Mouse (Mus musculus): ENCODE results near the gene Brd1.
A peak's percentile ranks its signal among the peaks of the same experiment; 100 is the strongest.

The Brd1 gene

DNA sequence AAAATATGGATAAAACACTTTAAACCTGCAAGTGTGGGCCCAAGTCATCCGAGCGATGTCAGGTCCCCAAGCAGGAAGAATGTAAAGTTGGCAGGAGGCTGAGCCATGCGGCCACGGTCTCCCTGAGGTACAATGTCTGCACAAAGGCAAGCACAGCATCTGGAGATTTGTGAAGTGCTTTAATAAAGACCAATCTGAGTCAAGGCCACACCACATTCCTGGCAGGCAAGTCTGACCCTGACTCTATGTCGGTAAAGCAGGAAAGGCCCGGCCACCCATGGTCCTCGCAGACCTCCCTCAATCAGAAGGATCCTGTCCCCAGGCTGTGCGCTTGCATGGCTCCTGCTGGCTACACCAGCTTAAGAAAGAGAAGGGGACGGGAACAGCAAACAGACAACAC lies 41.3 kb downstream of the Brd1 start:
- no peak for DNase-seq (ENCODE audit: low read depth in 2 of 2, low spot score in 2 of 2)

DNA sequence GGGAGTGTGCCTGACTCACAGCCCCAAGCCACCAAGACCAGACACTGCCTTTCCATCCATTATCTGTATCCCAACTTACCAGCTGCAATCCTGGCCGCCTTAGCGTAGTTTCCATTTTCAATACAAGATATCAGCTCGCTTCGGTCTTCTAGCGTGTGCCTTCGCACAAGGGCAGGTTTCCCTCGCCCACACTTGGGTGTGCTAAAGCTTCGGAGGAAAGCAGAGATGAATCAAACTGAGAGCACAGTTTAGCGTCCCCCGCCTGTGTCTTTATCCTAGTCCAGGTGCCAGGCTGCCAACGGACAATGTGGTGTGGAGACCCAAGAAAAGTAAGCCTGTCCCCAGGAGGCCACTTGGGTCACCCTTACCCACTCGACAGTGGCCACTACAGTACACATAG lies 42.9 kb downstream of the Brd1 start:
- DNase-seq (ENCODE audit: low read depth in 2 of 2, low spot score in 2 of 2), result no peak

DNA sequence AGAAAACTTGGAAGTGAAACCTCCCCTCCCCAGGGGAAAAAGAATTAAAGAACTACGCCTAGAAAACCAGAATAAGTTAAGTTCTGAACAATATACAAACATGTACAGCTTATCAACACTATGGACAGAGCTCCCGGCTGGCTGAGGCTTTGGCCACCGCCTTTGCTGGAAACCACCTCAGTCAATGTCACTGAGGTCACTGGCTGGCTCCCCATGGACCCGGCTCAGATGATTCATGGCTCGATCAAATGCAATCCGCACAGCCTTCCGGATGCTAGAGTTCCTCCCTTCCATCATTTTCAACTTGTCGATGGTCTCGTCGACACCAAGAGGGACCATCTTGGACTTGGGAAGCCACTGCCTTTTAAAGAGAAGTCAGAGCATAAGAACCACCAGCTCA lies 45.9 kb downstream of the Brd1 start:
- no peak for DNase-seq (ENCODE audit: low read depth in 2 of 2, low spot score in 2 of 2)

DNA sequence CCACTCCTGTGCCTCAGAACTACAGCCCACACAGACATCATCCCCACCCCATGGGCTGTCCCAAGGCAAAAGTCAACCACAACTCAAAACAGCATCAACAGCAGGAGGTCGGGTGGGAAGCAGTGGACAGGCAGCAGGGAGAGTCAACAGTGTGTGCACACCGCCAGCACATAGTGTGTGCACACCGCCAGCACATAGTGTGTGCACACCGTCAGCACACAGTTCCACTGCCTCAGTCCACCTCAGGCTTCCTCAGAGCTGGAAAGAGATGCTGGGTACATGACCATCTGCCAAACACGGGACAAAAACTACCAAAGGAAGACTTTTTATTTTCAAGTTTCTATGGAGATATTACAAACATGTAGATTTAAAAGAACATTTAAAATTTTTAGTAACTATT lies 47.3 kb downstream of the Brd1 start:
- DNase-seq (ENCODE audit: low read depth in 2 of 2, low spot score in 2 of 2), result no peak

DNA sequence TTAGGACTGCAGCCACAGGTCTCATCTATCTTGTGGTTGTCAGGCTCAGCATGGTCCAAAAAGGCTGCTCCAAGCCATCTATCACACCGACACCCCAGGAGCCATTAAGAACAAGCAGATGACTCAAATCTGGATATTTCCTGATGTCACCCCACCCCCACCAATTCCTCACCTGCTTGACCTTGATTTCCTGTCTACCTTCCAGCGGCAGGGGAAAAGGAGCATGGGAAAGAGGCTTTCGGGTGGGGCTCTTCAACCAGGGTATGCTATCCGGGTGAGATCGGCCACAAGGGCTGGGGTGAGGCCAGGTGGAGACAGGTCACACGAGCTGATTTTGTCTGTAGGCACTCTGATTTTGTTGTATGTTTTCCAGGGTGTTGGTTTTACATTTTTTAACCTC lies 50.0 kb downstream of the Brd1 start:
- no peak for DNase-seq (ENCODE audit: low read depth in 2 of 2, low spot score in 2 of 2)

DNA sequence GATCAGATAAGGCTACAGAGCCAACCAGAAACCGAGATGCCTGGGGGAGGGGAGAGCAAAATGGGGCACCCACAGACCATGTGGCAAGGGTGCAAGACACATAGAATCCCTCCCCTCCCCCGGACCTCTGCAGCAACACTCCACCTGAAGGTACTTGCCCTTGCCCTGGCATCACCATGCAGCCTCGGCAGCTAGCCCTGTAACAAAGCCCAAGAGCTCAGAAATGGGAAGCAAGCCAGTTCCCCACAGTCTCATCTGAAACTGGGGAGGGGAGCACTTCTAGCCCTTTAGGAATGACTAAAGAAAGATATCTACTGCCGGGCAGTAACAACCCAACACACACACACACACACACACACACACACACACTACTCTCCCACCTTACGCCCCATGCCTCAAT lies 53.1 kb downstream of the Brd1 start:
- DNase-seq (ENCODE audit: low read depth in 2 of 2, low spot score in 2 of 2), result no peak

DNA sequence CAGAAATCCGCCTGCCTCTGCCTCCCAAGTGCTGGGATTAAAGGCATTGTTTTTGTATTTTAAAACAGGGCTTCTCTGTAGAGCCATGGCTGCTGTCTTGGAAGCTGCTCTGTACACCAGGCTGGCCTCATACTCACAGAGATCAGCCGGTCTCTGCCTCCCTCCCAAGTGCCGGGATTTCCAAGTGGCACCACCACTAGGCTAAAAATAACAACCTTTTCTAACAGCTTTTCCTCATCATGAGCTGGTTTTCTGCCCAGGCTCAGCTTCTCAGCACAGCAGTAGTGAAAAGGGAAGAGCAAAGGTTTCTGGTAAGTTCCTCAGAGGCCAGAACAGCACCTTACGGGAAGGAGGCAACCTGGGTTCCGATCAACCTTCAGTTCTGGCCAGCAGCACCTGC lies 56.5 kb downstream of the Brd1 start:
- no peak for DNase-seq (ENCODE audit: low read depth in 2 of 2, low spot score in 2 of 2)

DNA sequence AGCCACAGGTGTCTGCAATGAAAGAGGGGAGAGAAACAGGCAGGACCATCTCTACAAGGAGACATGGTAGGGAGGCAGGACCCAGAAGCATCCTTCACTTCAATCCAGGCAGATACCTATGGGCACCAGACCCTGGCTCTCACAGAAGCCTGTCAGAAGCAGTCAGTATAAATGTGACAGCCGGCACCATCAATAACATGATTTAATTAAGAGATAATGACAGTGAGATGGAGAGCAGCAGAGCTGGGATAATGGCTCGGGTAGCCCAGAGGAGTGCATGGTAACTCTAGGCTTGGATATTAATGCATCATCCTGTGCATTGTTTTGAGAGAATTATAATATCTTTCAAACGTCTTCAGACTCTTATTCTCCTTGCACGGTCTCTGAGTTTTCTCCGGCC lies 58.0 kb downstream of the Brd1 start:
- no peak for DNase-seq (ENCODE audit: low read depth in 2 of 2, low spot score in 2 of 2)

DNA sequence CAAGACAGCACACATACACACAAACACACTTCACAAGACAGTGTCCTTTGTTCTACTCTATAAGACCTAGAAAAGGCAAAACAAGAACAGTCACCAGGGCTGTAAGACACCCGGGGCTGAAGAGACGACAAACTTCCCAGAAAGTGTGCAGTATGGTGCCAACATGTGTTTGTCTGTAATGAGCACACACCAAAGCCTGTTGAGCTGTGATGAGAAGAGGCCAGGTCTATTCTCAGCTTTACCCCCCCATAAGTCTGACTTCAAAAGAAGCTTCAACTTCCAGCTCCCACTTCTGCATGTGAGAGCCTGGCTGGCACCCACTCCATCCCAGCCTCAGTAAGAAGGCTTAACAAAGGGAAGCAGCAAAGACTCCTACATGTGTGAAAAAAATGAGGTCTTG lies 65.3 kb downstream of the Brd1 start:
- no peak for DNase-seq (ENCODE audit: low read depth in 2 of 2, low spot score in 2 of 2)

DNA sequence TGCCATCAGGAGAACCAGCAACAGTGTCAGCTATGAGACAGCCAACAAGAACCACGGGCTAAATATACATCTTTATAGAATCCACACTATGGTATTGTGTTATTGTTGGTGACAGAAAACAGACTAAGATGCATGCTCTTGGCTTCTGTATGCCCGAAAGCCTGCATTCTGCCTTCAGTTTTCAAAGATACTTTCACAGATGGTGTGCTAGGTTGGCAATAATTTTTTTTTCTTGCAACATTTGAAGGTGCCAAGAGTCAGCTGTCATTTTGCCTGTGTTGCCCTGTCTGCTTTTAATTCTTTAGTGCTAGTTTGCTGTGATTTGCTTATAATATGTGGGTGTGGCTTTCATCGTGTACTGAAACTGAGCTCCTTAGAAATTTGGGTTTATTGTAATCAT lies 66.4 kb downstream of the Brd1 start:
- DNase-seq (ENCODE audit: low read depth in 2 of 2, low spot score in 2 of 2), result no peak

DNA sequence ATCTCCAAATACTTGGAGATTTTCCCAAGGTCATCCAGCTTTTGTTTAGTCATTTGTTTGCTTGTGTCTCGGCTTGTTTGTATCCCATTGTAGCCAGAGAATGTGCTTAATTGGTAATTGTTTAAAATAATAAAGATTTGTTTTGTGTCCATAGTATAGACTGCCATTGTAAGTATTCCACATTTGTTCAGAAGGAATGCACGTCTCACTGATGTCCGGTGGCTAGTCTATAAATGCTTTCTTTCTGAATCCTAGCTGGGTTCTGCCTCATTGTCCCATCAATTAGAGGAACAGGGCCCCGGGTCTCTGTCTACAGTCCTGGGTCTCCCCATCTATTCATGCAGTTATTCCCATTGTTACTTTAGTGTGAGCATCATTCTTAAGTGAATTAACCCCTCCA lies 68.2 kb downstream of the Brd1 start:
- DNase-seq (ENCODE audit: low read depth in 2 of 2, low spot score in 2 of 2), result no peak

DNA sequence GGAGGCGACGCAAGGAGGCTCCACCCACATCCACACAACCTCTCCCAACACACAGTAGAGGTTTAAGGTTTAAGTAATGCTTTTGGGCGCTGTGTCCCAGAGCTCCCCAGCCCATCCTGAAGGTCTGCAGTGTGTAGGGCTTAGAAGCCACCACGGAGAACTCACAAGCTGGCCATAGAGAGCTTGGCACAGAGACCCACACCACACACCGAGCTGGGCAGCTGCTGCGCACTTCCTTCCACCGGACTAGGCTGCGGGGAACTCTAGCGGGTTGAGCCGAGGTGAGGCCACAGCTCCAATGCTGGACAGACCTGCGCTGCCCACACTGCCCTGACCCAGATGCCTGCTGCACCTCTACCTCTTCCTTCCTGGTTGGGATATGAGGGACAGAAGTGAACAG lies 71.0 kb downstream of the Brd1 start:
- no peak for DNase-seq (ENCODE audit: low read depth in 2 of 2, low spot score in 2 of 2)

DNA sequence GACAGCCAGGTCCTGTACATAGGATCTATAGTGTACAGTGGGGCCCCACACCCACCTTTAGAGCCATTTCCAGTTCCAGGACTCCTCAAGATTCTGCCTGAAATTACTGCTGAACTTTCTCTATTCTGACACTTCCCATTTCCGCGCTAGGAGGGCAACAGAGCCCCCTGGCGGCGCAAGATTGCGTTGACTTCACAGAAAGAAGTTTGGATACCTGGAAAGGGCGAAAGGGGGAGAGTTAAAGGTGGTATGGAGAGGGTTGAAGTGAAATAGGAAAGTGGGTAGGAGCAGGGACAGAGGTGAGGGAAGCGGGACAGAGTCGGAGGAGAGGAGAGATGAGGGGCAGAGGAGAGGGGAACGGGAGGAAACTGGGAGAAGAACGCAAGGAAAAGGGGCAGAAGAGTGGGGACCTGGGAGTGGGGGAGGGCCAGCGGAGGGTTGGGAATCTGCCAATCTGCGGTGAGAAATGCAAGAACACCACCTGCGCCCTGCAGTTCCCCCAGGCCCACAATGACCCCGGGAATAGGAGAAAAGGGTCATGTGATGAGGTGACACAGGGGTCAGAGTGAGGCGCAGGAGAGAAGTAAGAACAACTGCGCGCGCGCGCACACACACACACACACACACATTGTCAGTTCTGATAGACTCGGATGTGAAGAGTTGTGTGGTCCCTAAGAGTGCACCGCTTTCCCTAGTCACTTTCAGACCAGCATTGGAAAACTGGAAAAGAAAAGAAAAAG lies 71.8 kb downstream of the Brd1 start:
- DNase-seq (ENCODE audit: low read depth in 2 of 2, low spot score in 2 of 2), result peak in 1 of 2 experiments; percentile 8

DNA sequence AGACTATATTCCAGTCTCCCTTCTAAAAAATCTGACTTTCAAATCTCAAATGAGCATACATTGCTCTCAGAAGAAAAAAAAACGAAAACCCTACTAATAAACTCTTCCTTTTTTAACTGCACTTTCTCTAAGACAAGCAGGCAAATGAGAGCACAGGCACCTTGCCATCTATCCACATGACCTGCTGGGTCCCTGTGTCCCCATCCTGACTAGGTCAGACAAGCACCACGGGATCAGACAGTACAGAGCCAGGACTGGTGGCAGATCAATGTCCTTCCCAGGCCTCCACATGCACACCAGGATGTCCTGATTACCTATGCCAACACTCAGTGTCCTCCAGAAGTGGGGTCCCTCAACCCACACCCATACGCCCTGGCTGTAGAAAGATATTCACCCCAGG lies 72.4 kb downstream of the Brd1 start:
- DNase-seq (ENCODE audit: low read depth in 2 of 2, low spot score in 2 of 2), result no peak

DNA sequence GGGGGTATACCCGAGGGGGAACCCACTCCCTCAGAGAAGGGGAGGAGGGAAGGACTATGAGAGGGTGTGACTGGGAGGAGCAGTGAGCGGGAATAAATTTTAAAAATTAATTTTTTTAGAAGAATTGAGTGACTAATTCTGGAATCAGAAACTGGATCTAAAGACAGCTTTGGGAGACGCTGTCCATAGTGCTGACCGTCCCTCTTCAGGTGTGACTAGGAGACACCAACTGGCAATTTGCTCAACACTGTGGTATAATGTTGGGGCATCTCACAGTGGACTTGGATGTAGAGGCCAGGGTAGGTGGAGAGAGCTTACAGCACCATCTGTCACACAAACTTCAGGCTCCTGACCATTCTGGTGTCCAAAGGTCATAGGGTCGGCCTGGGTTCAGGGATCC lies 82.0 kb downstream of the Brd1 start:
- no peak for DNase-seq (ENCODE audit: low read depth in 2 of 2, low spot score in 2 of 2)

DNA sequence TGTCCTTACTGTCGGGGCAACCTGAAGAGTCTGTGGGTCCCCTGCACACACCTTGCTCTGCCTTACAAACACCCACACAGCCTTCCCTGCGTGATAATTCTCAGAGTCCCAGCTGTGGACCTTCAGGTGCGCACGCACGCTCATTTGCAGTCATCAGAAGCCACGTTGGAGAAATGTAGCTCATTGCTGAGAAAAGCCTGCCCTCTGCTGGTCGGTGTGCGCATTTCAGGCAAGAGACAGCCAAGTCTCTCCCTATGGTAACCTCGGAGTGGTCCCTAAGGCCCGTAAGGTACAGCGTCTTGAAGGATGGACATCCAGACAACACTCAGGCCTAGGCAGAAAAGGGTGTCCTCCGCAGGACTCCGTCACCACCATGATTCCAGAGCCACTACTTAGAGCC lies 83.0 kb downstream of the Brd1 start:
- peak in 1 of 2 experiments; percentile 16 for DNase-seq (ENCODE audit: low read depth in 2 of 2, low spot score in 2 of 2)
